Mouse (Mus musculus) stomach, embryonic 16.5 days (tissue): ENCODE results near the gene Gm26897. TPM values are rescaled to one million over a fixed set of nuclear protein-coding genes. Genes with fewer than 3 reads are reported as not detected.
A peak's percentile ranks its signal among the peaks of the same experiment; 100 is the strongest.

Experiments
- ATAC-seq: fragments of 200-750 bp; cut with Nextera tagmentation; 2 replicates; pipeline ENCODE4 v1.8.0; 2017; ENCODE audit warnings: moderate number of reproducible peaks, moderate TSS enrichment; ENCODE audit not compliant: insufficient read depth, low FRiP score
- H3K27ac ChIP-seq: fragments of 300-500 bp; sonication (generic); 2 replicates; pipeline ENCODE4 v1.5.1; 2014; ENCODE audit warnings: low read length
- H3K27me3 ChIP-seq: fragments of 300-500 bp; sonication (generic); 2 replicates; pipeline ENCODE4 v1.6.1; 2014; ENCODE audit warnings: low read length, control low read depth, mixed read lengths; ENCODE audit not compliant: control insufficient read depth, insufficient read depth
- H3K36me3 ChIP-seq: fragments of 300-500 bp; sonication (generic); 2 replicates; pipeline ENCODE4 v1.6.1; 2014; ENCODE audit warnings: low read length; ENCODE audit not compliant: control insufficient read depth, insufficient read depth
- H3K4me1 ChIP-seq: fragments of 300-500 bp; sonication (generic); 2 replicates; pipeline ENCODE4 v1.6.1; 2014; ENCODE audit warnings: low read length, control low read depth, mixed read lengths; ENCODE audit not compliant: control insufficient read depth, insufficient read depth
- H3K4me2 ChIP-seq: fragments of 300-500 bp; sonication (generic); 2 replicates; pipeline ENCODE4 v1.6.1; 2014; ENCODE audit warnings: low read depth, low read length, mixed read lengths
- H3K4me3 ChIP-seq: fragments of 300-500 bp; sonication (generic); replicated peaks from 2 replicates; pipeline ENCODE4 v1.5.1; 2014; ENCODE audit warnings: mild to moderate bottlenecking, low read length
- H3K9ac ChIP-seq: fragments of 300-500 bp; sonication (generic); 2 replicates; pipeline ENCODE4 v1.6.1; 2014; ENCODE audit warnings: low read length
- H3K9me3 ChIP-seq: fragments of 300-500 bp; sonication (generic); replicated peaks from 2 replicates; pipeline ENCODE4 v1.6.1; 2016; ENCODE audit warnings: low read length, control low read depth; ENCODE audit not compliant: control insufficient read depth
- WGBS: fragments of 180-500 bp; shearing (Covaris S2); extraction: QIAGEN DNeasy Blood & Tissue Kit; methylation state at CpG from one replicate; pipeline ENCODE4 v1.1.7; 2014; 5-methylcytosine and 5-hydroxymethylcytosine counted together
- polyA plus RNA-seq: library from polyadenylated mRNA; unstranded; fragments of >200 nt; fragmentation: Nextera tagmentation; extraction: Ambion mirVana; gene quantifications from 2 replicates; pipeline ENCODE4 v1.2.1, GENCODE M21; 2015

The Gm26897 gene
- polyA plus RNA-seq, 1 experiment from 2014 or later = not detected

DNA sequence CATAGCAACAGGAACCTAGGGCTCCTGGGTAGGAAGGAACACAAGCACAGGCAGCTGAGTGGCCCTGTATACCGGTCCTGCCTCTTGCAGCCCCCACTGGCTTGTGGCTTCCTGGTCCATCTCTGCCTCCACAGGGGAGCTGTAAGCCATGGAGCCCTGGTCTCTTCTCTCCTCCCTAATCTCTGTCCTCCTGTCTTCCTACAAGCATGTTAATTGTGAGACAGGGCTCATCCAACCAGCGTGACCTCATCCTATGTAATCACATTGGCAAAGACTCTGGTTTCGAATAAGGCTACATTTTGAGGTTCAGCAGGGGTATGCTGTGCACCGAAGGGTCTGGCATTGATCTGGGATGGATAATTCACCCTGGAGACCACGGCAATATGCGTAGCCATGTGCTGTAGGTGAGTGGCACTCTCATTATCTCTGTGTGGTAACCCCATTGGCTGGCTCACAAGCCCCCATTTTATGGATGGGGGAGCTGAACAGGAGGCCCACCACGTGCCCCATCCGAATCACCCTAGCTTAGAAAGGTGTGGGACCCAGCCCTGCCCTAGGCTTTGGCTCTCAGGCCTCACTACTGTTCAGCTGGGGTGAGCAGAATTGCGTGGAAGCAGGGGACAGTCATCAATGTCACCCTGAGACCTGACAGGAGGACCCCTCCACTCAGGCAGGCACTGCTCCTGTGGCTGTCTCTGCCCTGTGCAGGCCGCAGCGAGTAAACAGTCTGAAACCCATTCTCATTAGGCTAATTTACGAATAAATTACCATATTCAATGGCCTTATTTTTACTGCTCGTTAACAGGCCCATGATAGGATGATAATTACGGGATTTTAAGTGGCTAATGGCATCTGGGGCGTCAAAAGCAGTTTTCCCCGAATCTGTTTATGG is 6.9 kb downstream of the Gm26897 start:
- H3K9me3 ChIP-seq = no peaks in the 10 kb centered on the region
- peaks cover 14% of the 10 kb centered on the region for H3K4me1 ChIP-seq
- H3K9ac ChIP-seq = no peak overlapping the region
- H3K27me3 ChIP-seq = no peaks in the 10 kb centered on the region
- H3K4me2 ChIP-seq = no peak overlapping the region
- ATAC-seq = no peak
- no peak overlapping the region for H3K4me3 ChIP-seq
- 58% methylated on average over 16 of the region's 16 CpGs for whole genome bisulfite sequencing
- H3K36me3 ChIP-seq = no peaks in the 10 kb centered on the region
- no peak overlapping the region for H3K27ac ChIP-seq

DNA sequence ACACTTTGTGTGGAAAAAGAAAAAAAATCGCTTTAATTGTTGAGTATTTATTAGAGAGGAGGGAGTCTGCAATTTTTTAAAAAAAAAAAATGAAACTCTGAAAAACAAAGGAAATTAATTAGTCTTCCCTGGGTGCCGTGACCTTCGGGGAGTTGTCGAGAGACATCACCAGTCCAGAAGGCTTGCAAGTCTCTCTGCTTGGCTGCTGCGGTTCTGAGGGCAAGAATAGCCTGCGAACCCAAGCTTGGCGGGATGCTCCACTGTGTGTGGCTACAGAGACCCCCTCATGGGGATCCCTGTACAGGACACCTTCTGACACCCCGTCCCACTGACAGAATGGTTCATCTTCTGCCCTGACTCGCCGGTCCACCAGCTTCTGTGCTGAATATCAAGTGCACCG is 7.6 kb downstream of the Gm26897 start:
- 26% methylated on average over 11 of the region's 11 CpGs for WGBS
- ATAC-seq = no peak
- Histone ChIP-seq H3K9me3 (no peaks in the 10 kb centered on the region), H3K27me3 (no peaks in the 10 kb centered on the region), H3K9ac (no peak overlapping the region), H3K36me3 (no peaks in the 10 kb centered on the region), H3K4me1 (peaks cover 14% of the 10 kb centered on the region), H3K4me3 (no peak overlapping the region), H3K27ac (no peak overlapping the region), H3K4me2 (no peak overlapping the region)

DNA sequence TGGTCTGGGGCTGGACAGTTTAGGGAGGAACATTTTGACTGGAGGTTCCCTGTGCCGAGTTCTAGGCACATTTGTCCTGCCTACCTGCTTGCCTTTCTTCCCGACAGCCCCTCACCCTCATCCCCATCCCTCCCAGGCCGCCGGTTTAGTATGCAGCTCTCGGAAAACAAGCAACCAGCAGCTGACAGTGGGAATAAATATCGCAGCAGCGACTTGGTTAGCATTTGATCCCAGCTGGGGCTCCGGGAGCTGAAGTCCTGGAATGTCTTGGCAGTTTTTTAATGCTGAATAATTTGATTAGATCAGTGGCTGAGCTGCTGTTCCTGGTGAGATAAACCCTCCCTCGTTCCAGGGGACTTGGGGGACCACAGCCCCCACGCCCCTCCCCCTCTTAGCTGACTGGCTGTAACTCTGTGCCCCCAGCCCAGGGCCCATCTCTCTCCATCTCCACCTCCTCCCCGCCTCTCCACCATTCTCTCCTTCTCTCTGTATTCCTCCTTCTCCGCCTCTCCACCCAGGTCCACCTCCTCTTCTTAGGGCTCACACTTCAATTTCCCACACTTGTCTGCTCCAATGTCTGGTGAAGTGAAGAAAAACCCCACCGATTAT is 8.7 kb downstream of the Gm26897 start:
- Histone ChIP-seq H3K4me1 (peaks cover 14% of the 10 kb centered on the region), H3K27me3 (no peaks in the 10 kb centered on the region), H3K9ac (peak overlapping the region; percentile 51), H3K4me3 (no peak overlapping the region), H3K36me3 (no peaks in the 10 kb centered on the region), H3K9me3 (no peaks in the 10 kb centered on the region), H3K27ac (peak overlapping the region; percentile 76), H3K4me2 (peak overlapping the region; percentile 3; the same call in 1 of the 2 replicates)
- 11% methylated on average over 13 of the region's 13 CpGs for WGBS
- ATAC-seq = peak; percentile 47; the same call in 1 of the 2 replicates

DNA sequence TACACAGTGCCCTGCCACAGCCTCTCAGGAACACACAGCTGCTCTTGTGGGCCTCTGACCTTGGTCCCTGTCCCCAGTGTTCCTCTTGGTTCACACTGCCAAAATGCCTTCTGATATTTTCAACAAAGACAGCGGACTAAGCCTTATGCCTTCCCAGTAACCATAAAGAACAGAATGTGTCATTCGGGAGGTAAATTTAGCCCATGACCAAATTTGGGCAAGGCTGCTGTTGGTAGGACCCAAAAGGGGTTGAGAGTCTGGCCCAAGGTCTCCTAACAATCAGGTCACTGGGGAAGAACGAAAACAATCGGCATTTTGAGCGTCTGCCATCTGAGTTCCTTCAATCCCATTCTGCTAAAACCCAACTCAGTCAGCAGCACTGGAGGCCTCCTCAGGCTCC is 15.9 kb downstream of the Gm26897 start:
- H3K9me3 ChIP-seq = no peaks in the 10 kb centered on the region
- no peak overlapping the region for H3K4me3 ChIP-seq
- H3K27me3 ChIP-seq = no peaks in the 10 kb centered on the region
- no peak overlapping the region for H3K4me2 ChIP-seq
- peak overlapping the region; percentile 61 for H3K27ac ChIP-seq
- H3K9ac ChIP-seq = no peak overlapping the region
- 61% methylated on average over 5 of the region's 5 CpGs for WGBS
- no peaks in the 10 kb centered on the region for H3K36me3 ChIP-seq
- peaks cover 16% of the 10 kb centered on the region; the same call in 1 of the 2 replicates for H3K4me1 ChIP-seq
- no peak; the same call in 1 of the 2 replicates for ATAC-seq

DNA sequence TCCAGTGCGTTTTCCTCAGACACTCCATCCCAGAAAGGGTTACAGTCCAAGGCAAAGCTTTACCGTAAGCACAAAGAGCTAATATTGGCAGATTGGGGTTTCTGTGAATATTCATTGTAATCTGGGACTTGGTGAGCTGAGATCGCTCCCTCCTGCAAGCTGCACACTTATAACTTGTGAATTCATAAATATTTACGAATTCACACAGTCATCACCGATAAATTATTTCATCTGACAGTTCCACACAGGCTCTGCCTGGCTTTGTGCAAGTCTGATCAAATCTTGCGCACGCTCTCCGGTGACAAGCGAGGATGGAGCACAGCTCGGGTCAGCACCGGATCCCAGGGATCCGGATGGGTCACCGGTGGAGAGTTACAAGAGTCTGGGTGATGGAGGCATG is 16.4 kb downstream of the Gm26897 start:
- Histone ChIP-seq H3K27ac (peak overlapping the region; percentile 61), H3K4me3 (no peak overlapping the region), H3K27me3 (no peaks in the 10 kb centered on the region), H3K4me2 (no peak overlapping the region), H3K36me3 (no peaks in the 10 kb centered on the region), H3K9ac (no peak overlapping the region; the same call in 1 of the 2 replicates), H3K9me3 (no peaks in the 10 kb centered on the region), H3K4me1 (peaks cover 16% of the 10 kb centered on the region; the same call in 1 of the 2 replicates)
- WGBS = 46% methylated on average over 13 of the region's 13 CpGs
- ATAC-seq = peak; percentile 64; the same call in 1 of the 2 replicates

DNA sequence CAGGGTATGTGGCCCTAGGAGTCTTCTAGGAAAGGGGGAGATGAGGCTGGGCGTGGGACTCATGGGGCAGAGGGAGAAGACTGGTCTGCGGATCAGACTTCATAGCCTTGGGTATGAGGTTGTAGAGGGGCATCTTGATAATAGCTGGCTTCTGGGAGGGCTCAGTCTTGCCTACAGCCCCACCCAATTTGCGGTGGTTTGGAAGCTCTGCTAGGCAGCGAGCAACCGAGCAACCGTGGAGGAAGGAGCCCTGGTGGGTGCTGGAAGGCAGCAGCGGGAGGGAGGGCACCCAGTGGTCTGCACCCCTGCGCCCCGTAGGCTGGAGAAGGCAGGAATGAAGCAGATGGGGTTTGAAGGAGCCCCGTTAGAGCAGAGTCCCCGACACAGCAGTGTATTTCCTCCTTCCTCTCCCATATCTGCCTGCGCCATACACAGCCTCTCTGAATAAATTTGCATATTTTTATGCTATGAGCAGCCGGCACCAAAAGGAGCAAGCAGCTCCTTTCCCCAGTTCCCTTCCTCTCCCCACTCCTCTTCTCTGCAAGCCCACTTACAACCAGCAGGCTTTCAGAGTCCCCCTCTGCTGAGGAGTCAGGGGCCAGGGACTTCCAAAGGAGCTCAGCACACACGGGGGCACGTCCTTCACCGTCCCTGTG is 20.9 kb downstream of the Gm26897 start:
- WGBS = 31% methylated on average over 16 of the region's 16 CpGs

DNA sequence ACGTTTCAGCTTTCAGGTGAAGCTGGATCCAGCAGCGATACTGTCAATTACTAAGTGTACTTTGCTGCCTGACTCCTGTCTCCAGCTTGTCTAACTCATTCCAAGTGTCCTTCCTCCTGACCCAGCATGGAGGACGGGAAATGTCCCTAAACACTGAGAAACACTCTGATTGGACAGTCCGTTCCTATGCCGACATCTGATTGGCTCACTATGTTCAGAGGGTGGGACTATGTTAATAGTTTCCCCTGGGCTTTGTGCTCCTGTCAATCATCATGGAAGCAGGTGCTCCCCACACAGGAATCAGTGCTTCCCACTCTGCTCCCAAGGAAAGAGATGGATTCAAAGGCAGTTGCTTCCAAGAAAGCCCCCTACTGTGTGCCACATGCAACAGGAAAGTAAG is 21.6 kb downstream of the Gm26897 start:
- WGBS = 10% methylated on average over 5 of the region's 5 CpGs
- H3K4me2 ChIP-seq = 0 out of 2 replicates have a peak overlapping the region, but pooled peaks have one; percentile 27
- no peak overlapping the region for H3K4me3 ChIP-seq
- no peak overlapping the region for H3K27ac ChIP-seq
- H3K9ac ChIP-seq = no peak overlapping the region
- peaks cover 9% of the 10 kb centered on the region; the same call in 1 of the 2 replicates for H3K4me1 ChIP-seq
- no peaks in the 10 kb centered on the region for H3K27me3 ChIP-seq
- H3K36me3 ChIP-seq = no peaks in the 10 kb centered on the region
- H3K9me3 ChIP-seq = no peaks in the 10 kb centered on the region
- ATAC-seq = no peak

More for the DNA sequence above, 20.9 kb downstream of the Gm26897 start:
- no peaks in the 10 kb centered on the region for H3K9me3 ChIP-seq
- H3K9ac ChIP-seq = peak overlapping the region; percentile 46; the same call in 1 of the 2 replicates
- no peak for ATAC-seq
- H3K4me2 ChIP-seq = peak overlapping the region; percentile 27; the same call in 1 of the 2 replicates
- H3K4me1 ChIP-seq = peaks cover 9% of the 10 kb centered on the region; the same call in 1 of the 2 replicates
- H3K27ac ChIP-seq = no peak overlapping the region
- H3K4me3 ChIP-seq = peak overlapping the region; percentile 22
- no peaks in the 10 kb centered on the region for H3K36me3 ChIP-seq
- no peaks in the 10 kb centered on the region for H3K27me3 ChIP-seq

DNA sequence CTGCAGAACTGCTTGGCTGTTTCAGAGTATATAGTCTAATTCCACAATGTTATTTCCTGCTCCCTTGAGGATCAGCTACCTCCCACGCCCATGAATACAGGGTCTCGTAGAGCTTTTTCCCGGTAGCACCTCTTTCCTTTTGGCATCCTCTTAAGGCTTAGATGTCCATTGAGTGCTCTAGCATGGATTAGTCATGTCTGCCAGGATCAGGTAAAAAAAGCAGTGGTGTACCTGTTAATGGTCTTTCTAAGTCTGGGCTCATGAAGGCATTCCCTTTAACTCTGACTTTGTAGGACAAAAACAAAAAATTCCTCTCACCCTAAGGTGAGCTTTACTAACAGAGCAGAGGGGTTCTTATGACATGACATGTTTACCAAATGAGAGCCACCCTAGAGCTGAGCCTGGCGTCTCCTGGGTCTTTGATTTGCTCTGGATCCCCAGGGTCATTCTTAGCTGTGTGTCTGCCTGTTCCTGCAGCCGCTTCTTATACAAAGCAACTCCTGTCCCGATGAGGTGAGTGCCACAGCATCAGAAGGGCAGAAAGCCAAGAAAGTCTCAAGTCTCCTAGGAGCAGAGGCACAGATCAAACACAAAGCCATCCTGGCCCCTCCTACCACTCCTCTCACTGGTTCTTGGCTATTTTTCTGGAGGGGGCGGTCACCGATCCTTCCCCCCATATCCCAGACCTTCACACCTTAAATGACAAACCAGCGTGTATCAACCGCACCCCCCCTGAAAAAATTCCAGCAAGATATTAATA is 27.2 kb downstream of the Gm26897 start:
- H3K4me3 ChIP-seq = peak overlapping the region; percentile 40
- H3K27ac ChIP-seq = peak overlapping the region; percentile 40

More for the DNA sequence above, 27.2 kb downstream of the Gm26897 start:
- peak overlapping the region; percentile 67 for H3K4me2 ChIP-seq
- no peaks in the 10 kb centered on the region for H3K36me3 ChIP-seq
- peak; percentile 20; the same call in 1 of the 2 replicates for ATAC-seq
- no peaks in the 10 kb centered on the region for H3K27me3 ChIP-seq
- peak overlapping the region; percentile 67 for H3K9ac ChIP-seq
- H3K4me1 ChIP-seq = peaks cover 16% of the 10 kb centered on the region; the same call in 1 of the 2 replicates
- WGBS = 26% methylated on average over 10 of the region's 10 CpGs
- H3K9me3 ChIP-seq = no peaks in the 10 kb centered on the region
